Mouse (Mus musculus) lung, postnatal 36 days (tissue): Measurements from ENCODE around the gene Golm1.
"Not testable (repeated sequence)": the region's sequence is repeated elsewhere in the genome, so short reads cannot be mapped to it uniquely, and the experiment has no call there.

Experiments
- DNase-seq: peaks from one replicate; pipeline ENCODE4 v3.0.0; 2022; ENCODE audit warnings: mixed read lengths

Gene Golm1

GRCm38 (mm10) chr13:59642818-59643217 is 32.8 kb downstream of the Golm1 start:
- DNase-seq: no peak

GRCm38 (mm10) chr13:59640178-59640440 is 35.5 kb downstream of the Golm1 start:
- no peak for DNase-seq

GRCm38 (mm10) chr13:59639368-59640177 is 36.0 kb downstream of the Golm1 start:
- DNase-seq: no peak

GRCm38 (mm10) chr13:59637800-59638199 is 37.8 kb downstream of the Golm1 start:
- DNase-seq: no peak

- no peak for DNase-seq
These were observed 41.0 kb downstream of the Golm1 start for GRCm38 (mm10) chr13:59634637-59635036.

GRCm38 (mm10) chr13:59626739-59627138 is 48.9 kb downstream of the Golm1 start:
- no peak for DNase-seq

GRCm38 (mm10) chr13:59624903-59625302 is 50.7 kb downstream of the Golm1 start:
- DNase-seq: no peak

GRCm38 (mm10) chr13:59624389-59624788 is 51.2 kb downstream of the Golm1 start:
- no peak for DNase-seq

- DNase-seq: no peak
These were observed 53.7 kb downstream of the Golm1 start for GRCm38 (mm10) chr13:59621643-59622489.

GRCm38 (mm10) chr13:59618463-59618862 is 57.1 kb downstream of the Golm1 start:
- DNase-seq: no peak

- DNase-seq: peak; percentile 4
These were observed 60.1 kb downstream of the Golm1 start for GRCm38 (mm10) chr13:59615554-59615953.

- no peak for DNase-seq
These were observed 60.5 kb downstream of the Golm1 start for GRCm38 (mm10) chr13:59615152-59615551.

- DNase-seq: no peak
These were observed 61.7 kb downstream of the Golm1 start for GRCm38 (mm10) chr13:59613868-59614267.

GRCm38 (mm10) chr13:59610437-59610836 is 65.2 kb downstream of the Golm1 start:
- no peak for DNase-seq

- no peak for DNase-seq
These were observed 65.7 kb downstream of the Golm1 start for GRCm38 (mm10) chr13:59609885-59610284.

- DNase-seq: no peak
These were observed 70.2 kb downstream of the Golm1 start for GRCm38 (mm10) chr13:59605221-59605922.

GRCm38 (mm10) chr13:59604511-59604910 is 71.1 kb downstream of the Golm1 start:
- no peak for DNase-seq

GRCm38 (mm10) chr13:59603096-59603495 is 72.5 kb downstream of the Golm1 start:
- no peak for DNase-seq

- DNase-seq: no peak
These were observed 83.0 kb downstream of the Golm1 start for GRCm38 (mm10) chr13:59592630-59593029.

- not testable (repeated sequence) for DNase-seq
These were observed 83.6 kb downstream of the Golm1 start for GRCm38 (mm10) chr13:59592058-59592457.

GRCm38 (mm10) chr13:59590691-59591090 is 84.9 kb downstream of the Golm1 start:
- DNase-seq: no peak

- DNase-seq: no peak
These were observed 85.9 kb downstream of the Golm1 start for GRCm38 (mm10) chr13:59589672-59590071.

- no peak for DNase-seq
These were observed 88.4 kb downstream of the Golm1 start for GRCm38 (mm10) chr13:59587201-59587600.

- no peak for DNase-seq
These were observed 90.0 kb downstream of the Golm1 start for GRCm38 (mm10) chr13:59585648-59586005.
